Mouse (Mus musculus) limb, embryonic 13.5 days (tissue): ENCODE data around the gene Atg5. TPM values are rescaled to one million over a fixed set of nuclear protein-coding genes. Genes with fewer than 3 reads are reported as not detected.
"Not testable (repeated sequence)": the region's sequence is repeated elsewhere in the genome, so short reads cannot be mapped to it uniquely, and the experiment has no call there.

Experiments
- ATAC-seq: fragments of 200-750 bp; cut with Nextera tagmentation; 2 replicates; pipeline ENCODE4 v1.8.0; 2017; ENCODE audit warnings: low read depth, moderate number of reproducible peaks, moderate TSS enrichment; ENCODE audit not compliant: low FRiP score
- H3K27ac ChIP-seq: fragments of 300-500 bp; sonication (generic); 2 replicates; pipeline ENCODE4 v1.5.1; 2015; ENCODE audit warnings: inconsistent platforms, mild to moderate bottlenecking, moderate library complexity
- H3K27me3 ChIP-seq: fragments of 300-500 bp; sonication (generic); 2 replicates; pipeline ENCODE4 v1.6.1; 2015; ENCODE audit warnings: mild to moderate bottlenecking, inconsistent platforms
- H3K36me3 ChIP-seq: fragments of 300-500 bp; sonication (generic); 2 replicates; pipeline ENCODE4 v1.6.1; 2015; ENCODE audit warnings: inconsistent platforms, mild to moderate bottlenecking, moderate library complexity
- H3K4me1 ChIP-seq: fragments of 300-500 bp; sonication (generic); 2 replicates; pipeline ENCODE4 v1.6.1; 2015; ENCODE audit warnings: inconsistent platforms
- H3K4me2 ChIP-seq: fragments of 300-500 bp; sonication (generic); replicated peaks from 2 replicates; pipeline ENCODE4 v1.6.1; 2015; ENCODE audit warnings: inconsistent platforms, mild to moderate bottlenecking, moderate library complexity
- H3K4me3 ChIP-seq: fragments of 300-500 bp; sonication (generic); 2 replicates; pipeline ENCODE4 v1.5.1; 2015; ENCODE audit warnings: moderate library complexity, mild to moderate bottlenecking, inconsistent platforms
- H3K9ac ChIP-seq: fragments of 300-500 bp; sonication (generic); 2 replicates; pipeline ENCODE4 v1.6.1; 2015; ENCODE audit warnings: mild to moderate bottlenecking, inconsistent platforms
- H3K9me3 ChIP-seq: fragments of 300-500 bp; sonication (generic); 2 replicates; pipeline ENCODE4 v1.6.1; 2016; ENCODE audit warnings: inconsistent platforms
- whole genome bisulfite sequencing: fragments of 180-500 bp; shearing (Covaris S2); methylation state at CpG from one replicate; pipeline ENCODE4 v1.1.7; 2015; 5-methylcytosine and 5-hydroxymethylcytosine counted together
- polyA plus RNA-seq: library from polyadenylated mRNA; unstranded; fragments of >200 nt; fragmentation: Nextera tagmentation; extraction: Ambion mirVana; gene quantifications from 2 replicates; pipeline ENCODE4 v1.2.1, GENCODE M21; 2015

Atg5 gene
- polyA plus RNA-seq, result 54.2 and 62.7 TPM in 2 replicates

DNA sequence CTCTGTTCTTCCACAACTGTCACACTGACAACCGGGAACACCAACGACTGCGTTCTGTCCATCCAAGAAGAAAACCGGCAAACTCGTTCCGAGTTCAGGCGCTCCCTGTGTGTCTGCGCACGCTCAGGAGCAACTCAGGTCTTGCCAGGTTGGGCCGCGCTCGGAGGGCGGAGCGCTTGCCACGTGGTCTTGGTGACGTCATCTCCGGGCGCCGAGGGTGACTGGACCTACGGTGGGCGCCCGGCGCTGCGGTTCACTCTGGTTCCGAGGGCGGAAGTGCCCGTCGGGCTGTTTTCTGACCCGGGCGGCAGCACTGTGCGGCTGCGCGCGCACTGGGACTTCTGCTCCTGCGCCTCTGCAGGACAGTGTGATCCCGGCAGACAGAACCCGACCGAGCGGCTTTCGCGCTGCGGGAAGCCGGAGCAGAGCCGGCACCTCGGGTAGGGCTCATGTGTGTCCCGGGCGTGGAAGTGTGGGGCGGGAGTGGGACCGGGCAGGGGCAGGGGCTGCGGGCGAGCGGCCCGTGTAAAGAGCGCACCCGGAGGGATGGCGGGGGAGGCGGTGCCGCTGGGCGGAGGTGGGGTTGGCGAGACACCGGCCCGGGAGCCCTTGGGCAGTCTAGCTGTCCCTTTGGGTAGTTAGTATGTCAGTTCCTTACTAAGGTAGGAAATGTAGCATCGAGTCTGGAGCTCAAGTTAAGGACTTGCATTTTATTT is at the start of gene Atg5:
Atg5 (plus strand) TSS at position 214 of the 716 bp plus-strand sequence.
- H3K27me3 ChIP-seq, result no peaks in the 10 kb centered on the region
- ATAC-seq, result peak; percentile 98

DNA sequence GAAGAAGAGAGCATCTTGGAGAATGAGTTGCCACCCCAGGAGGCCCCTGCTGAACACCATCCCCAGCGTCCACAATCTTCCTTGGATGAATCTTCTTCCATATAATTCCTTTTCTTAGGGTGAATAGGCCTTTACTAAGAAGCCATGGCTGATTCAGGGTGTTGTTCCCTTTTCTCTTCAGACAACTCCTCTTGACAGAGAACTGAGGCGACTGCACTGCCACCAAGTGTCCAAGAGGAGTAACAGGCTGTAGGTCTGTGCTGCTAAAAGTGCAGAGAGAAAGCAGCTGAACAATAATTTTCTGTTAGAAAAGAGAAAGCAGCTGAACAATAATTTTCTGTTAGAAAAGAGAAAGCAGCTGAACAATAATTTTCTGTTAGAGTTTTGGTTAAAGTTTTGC is 49.1 kb upstream of the Atg5 start:
- WGBS, result 15% methylated on average over 2 of the region's 2 CpGs
- not testable (repeated sequence) for H3K9me3 ChIP-seq, H3K27ac ChIP-seq, H3K27me3 ChIP-seq, ATAC-seq, H3K9ac ChIP-seq, H3K4me2 ChIP-seq, H3K36me3 ChIP-seq, H3K4me3 ChIP-seq, H3K4me1 ChIP-seq

More for the DNA sequence above, at the start of gene Atg5:
- H3K9ac ChIP-seq, result peak within 1 kb of the TSS; percentile 87
- H3K9me3 ChIP-seq, result no peaks in the 10 kb centered on the region
- H3K4me1 ChIP-seq, result peaks cover 20% of the 10 kb centered on the region
- H3K4me2 ChIP-seq, result peak within 1 kb of the TSS; percentile 81
- H3K27ac ChIP-seq, result peak within 1 kb of the TSS; percentile 89
- peak within 1 kb of the TSS; percentile 92 for H3K4me3 ChIP-seq
- H3K36me3 ChIP-seq, result no peaks in the 10 kb centered on the region
- WGBS, result under 1% methylated on average over 63 of the region's 63 CpGs

- no peaks in the 10 kb centered on the region for H3K36me3 ChIP-seq
- WGBS, result 91% methylated on average over 9 of the region's 9 CpGs
- no peaks in the 10 kb centered on the region for H3K27me3 ChIP-seq
- H3K9me3 ChIP-seq, result 0 out of 2 replicates have a peak, but pooled peaks cover 2% of the 10 kb centered on the region
- H3K27ac ChIP-seq, result no peak overlapping the region
- no peaks in the 10 kb centered on the region for H3K4me1 ChIP-seq
- no peak overlapping the region for H3K9ac ChIP-seq
- no peak overlapping the region for H3K4me2 ChIP-seq
- no peak overlapping the region for H3K4me3 ChIP-seq
- ATAC-seq, result no peak
Observed at GRCm38 (mm10) chr10:44224345-44224744, 43.8 kb upstream of the Atg5 start.

GRCm38 (mm10) chr10:44233351-44233750 is 34.8 kb upstream of the Atg5 start:
- not testable (repeated sequence) for H3K9me3 ChIP-seq, H3K9ac ChIP-seq, H3K27me3 ChIP-seq, ATAC-seq, H3K4me3 ChIP-seq, H3K36me3 ChIP-seq, H3K4me1 ChIP-seq, H3K4me2 ChIP-seq, H3K27ac ChIP-seq
- WGBS, result 8% methylated on average over 1 of the region's 1 CpGs

DNA sequence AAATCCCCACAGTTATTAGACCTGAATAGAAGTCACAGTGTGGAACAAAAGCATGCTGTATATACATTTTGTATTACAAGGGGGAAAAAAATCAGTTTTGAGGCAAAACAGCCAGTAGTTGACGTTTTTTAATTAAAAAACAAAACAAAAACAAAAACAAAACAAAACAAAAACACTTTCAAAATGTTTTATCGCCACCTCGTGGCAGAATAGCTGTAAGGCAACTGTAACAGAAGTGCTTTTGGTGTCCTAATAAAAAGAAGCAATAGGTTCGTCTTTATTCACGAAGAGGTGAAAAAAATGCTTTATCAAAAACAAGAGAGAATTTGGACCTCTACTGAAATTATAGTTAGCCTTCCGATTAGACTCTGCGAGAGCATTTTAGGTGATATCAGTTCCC is 32.9 kb upstream of the Atg5 start:
- not testable (repeated sequence) for H3K27me3 ChIP-seq, H3K4me2 ChIP-seq, H3K36me3 ChIP-seq, H3K4me1 ChIP-seq, H3K4me3 ChIP-seq, H3K27ac ChIP-seq, H3K9me3 ChIP-seq, H3K9ac ChIP-seq, ATAC-seq
- WGBS, result 33% methylated on average over 7 of the region's 7 CpGs

DNA sequence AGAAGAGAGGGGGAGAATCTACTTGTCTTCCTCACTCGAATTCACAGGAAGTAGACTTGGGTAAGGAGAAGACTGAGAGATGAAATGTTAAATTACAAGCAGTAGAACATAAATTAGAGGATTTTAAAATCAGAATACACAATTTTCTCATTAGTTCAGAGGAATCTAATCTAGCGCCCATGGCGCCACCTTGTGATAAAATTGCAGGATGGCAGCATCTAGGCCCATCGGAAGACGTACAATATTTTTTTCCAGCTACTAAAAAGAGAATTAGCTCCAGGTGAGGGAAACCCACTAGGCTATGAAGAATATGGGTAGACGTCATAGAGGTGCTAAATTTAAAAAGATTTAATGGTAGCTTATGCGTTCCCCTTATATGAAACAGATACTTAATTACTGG is 11.5 kb upstream of the Atg5 start:
- no peaks in the 10 kb centered on the region for H3K9me3 ChIP-seq
- H3K4me3 ChIP-seq, result no peak overlapping the region
- no peak overlapping the region for H3K4me2 ChIP-seq
- no peak overlapping the region for H3K9ac ChIP-seq
- H3K27me3 ChIP-seq, result no peaks in the 10 kb centered on the region
- H3K4me1 ChIP-seq, result no peaks in the 10 kb centered on the region
- H3K36me3 ChIP-seq, result no peaks in the 10 kb centered on the region
- H3K27ac ChIP-seq, result no peak overlapping the region
- no peak for ATAC-seq
- WGBS, result 36% methylated on average over 7 of the region's 7 CpGs

GRCm38 (mm10) chr10:44265835-44266234 is 2.3 kb upstream of the Atg5 start:
- H3K4me2 ChIP-seq, result no peak overlapping the region
- H3K9ac ChIP-seq, result no peak overlapping the region
- no peaks in the 10 kb centered on the region for H3K9me3 ChIP-seq
- H3K27me3 ChIP-seq, result no peaks in the 10 kb centered on the region
- no peak overlapping the region for H3K4me3 ChIP-seq
- no peak overlapping the region for H3K27ac ChIP-seq
- ATAC-seq, result no peak
- H3K36me3 ChIP-seq, result no peaks in the 10 kb centered on the region
- peaks cover 20% of the 10 kb centered on the region for H3K4me1 ChIP-seq
- WGBS, result 64% methylated on average over 3 of the region's 3 CpGs

DNA sequence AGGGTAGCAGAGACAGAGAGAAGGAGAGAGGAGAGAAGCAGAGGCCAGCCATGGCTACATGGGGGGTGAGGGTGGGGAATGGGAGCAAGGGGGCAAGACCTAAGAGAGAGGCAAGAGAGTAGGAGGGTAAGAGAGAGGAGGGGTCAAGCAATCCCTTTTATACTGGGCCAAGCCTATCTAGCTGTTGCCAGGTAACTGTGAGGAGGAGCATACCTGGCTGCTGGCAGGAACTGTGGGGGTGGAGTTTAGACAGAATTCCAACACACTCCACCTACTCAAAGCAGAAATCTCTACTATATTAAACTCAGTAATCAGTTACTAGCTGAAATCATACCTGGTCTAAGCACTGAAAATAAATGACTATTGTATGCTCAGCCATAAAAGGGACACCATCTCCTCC is 1.6 kb upstream of the Atg5 start:
- no peak for ATAC-seq
- no peaks in the 10 kb centered on the region for H3K36me3 ChIP-seq

DNA sequence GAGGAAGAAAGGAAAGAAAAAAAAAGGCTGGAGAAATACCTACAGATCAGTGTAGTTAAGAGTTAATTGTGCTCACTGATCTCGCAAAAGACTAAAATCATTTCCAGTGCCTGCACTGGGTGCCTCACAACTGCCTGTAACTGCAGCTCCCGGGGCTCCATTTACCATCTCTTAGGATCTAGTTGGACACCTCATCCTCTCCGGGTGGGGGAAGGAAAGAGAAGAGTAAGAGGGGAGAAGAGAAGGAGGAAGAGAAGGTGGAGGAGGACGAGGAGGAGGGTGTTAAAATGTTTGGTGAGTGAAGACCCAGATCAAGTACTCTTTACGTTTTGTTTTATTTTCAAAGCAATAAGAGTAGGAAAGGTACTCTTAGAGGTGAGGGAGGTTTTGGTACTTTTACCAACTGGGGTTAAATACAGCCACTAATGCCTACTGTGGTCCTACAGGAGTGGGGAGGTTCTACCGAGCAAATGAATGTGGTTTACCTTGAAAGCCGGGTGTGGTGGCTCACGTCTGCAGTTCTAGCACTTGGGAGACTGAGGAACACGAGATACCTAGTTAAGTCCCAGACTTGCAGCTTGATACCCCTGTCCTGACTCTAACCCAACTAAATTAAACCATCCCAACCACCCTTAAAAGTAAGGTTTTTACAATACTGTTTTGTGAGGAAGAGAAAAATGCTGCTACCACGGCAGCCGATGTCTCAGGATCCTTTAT is 574 bp upstream of the Atg5 start:
- peak overlapping the region; percentile 81 for H3K4me2 ChIP-seq
- WGBS, result 7% methylated on average over 11 of the region's 11 CpGs
- no peaks in the 10 kb centered on the region for H3K36me3 ChIP-seq
- H3K9me3 ChIP-seq, result no peaks in the 10 kb centered on the region
- H3K27ac ChIP-seq, result peak overlapping the region; percentile 67; the same call in 1 of the 2 replicates
- H3K4me1 ChIP-seq, result peaks cover 20% of the 10 kb centered on the region
- H3K27me3 ChIP-seq, result no peaks in the 10 kb centered on the region
- H3K9ac ChIP-seq, result peak overlapping the region; percentile 87
- ATAC-seq, result peak; percentile 12; the same call in 1 of the 2 replicates
- H3K4me3 ChIP-seq, result peak overlapping the region; percentile 92

More for the DNA sequence above, 1.6 kb upstream of the Atg5 start:
- Histone ChIP-seq H3K9ac (no peak overlapping the region), H3K27ac (no peak overlapping the region), H3K27me3 (no peaks in the 10 kb centered on the region), H3K9me3 (no peaks in the 10 kb centered on the region), H3K4me2 (peak overlapping the region; percentile 81), H3K4me3 (no peak overlapping the region), H3K4me1 (peaks cover 20% of the 10 kb centered on the region)

- H3K4me3 ChIP-seq, result peak overlapping the region; percentile 92
- H3K9ac ChIP-seq, result peak overlapping the region; percentile 87
- H3K4me1 ChIP-seq, result peaks cover 20% of the 10 kb centered on the region
- no peaks in the 10 kb centered on the region for H3K9me3 ChIP-seq
- ATAC-seq, result no peak
- no peak overlapping the region for H3K27ac ChIP-seq
- no peaks in the 10 kb centered on the region for H3K27me3 ChIP-seq
- WGBS, result 71% methylated on average over 2 of the region's 2 CpGs
- peak overlapping the region; percentile 81 for H3K4me2 ChIP-seq
- no peaks in the 10 kb centered on the region for H3K36me3 ChIP-seq
Observed at GRCm38 (mm10) chr10:44269211-44269610, 1.1 kb downstream of the Atg5 start.

DNA sequence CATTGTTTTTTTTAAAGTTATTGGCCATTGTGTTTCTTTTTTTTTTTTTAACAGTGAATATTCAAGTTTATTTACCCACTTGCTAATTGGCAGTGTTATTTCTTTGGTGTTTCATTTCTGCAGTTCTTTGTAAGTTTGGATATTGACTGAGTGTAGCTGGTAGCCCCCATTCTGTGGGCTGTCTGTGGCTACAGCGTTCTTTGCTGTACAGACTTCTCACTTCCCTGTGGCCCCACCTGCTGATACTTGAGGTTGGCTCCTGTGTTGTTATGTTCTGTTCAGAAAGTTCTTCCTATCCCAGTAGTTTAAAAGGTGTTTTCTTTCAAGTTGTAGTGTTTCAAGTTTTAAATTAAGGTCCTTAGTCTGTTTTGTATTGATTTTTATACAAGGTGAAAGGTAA is 14.2 kb downstream of the Atg5 start:
- WGBS, result 86% methylated on average over 1 of the region's 1 CpGs
- Histone ChIP-seq H3K4me1 (no peaks in the 10 kb centered on the region), H3K4me3 (no peak overlapping the region), H3K9ac (no peak overlapping the region), H3K36me3 (peaks cover 14% of the 10 kb centered on the region), H3K4me2 (no peak overlapping the region), H3K27me3 (no peaks in the 10 kb centered on the region), H3K9me3 (no peaks in the 10 kb centered on the region), H3K27ac (no peak overlapping the region)
- no peak for ATAC-seq

- H3K4me3 ChIP-seq, result no peak overlapping the region
- peaks cover 34% of the 10 kb centered on the region for H3K36me3 ChIP-seq
- 79% methylated on average over 1 of the region's 1 CpGs for WGBS
- H3K27ac ChIP-seq, result no peak overlapping the region
- ATAC-seq, result no peak
- no peaks in the 10 kb centered on the region for H3K4me1 ChIP-seq
- no peak overlapping the region for H3K9ac ChIP-seq
- H3K27me3 ChIP-seq, result no peaks in the 10 kb centered on the region
- H3K9me3 ChIP-seq, result no peaks in the 10 kb centered on the region
- no peak overlapping the region for H3K4me2 ChIP-seq
Observed at GRCm38 (mm10) chr10:44285106-44285505, 16.9 kb downstream of the Atg5 start.
